Mouse (Mus musculus) MEL (cell line): ENCODE results near the gene Coasy.

Experiments
- BHLHE40 ChIP-seq: IDR thresholded peaks from 2 replicates; pipeline ENCODE4 v1.6.1; 2012; ENCODE audit warnings: low read depth, mild to moderate bottlenecking, inconsistent platforms, low read length, improper control_type of control experiment, borderline replicate concordance
- CTCF ChIP-seq, 3 experiments: IDR thresholded peaks in 2 of 3; conservative IDR thresholded peaks in 1 of 3; 2 replicates each; pipeline ENCODE4 v1.5.1; 2011 to 2012; ENCODE audit warnings: low read length in 3 of 3, low read depth in 2 of 3, mild to moderate bottlenecking in 2 of 3, improper control_type of control experiment in 1 of 3, inconsistent platforms in 1 of 3, mixed read lengths in 1 of 3, moderate library complexity in 1 of 3; ENCODE audit not compliant: control insufficient read depth in 1 of 3, insufficient read depth in 1 of 3, poor library complexity in 1 of 3, severe bottlenecking in 1 of 3
- EP300 ChIP-seq, 2 experiments: IDR thresholded peaks; 2 replicates each; pipeline ENCODE4 v1.6.1; 2011; ENCODE audit warnings: improper control_type of control experiment in 2 of 2, low read length in 2 of 2, low read depth in 1 of 2, mild to moderate bottlenecking in 1 of 2
- MAFK ChIP-seq: IDR thresholded peaks from 2 replicates; pipeline ENCODE4 v1.6.1; 2011; ENCODE audit warnings: low read depth, mild to moderate bottlenecking, low read length, improper control_type of control experiment, borderline replicate concordance
- MXI1 ChIP-seq: IDR thresholded peaks from 2 replicates; pipeline ENCODE4 v1.6.1; 2011; ENCODE audit warnings: mild to moderate bottlenecking, low read depth, low read length, improper control_type of control experiment
- POLR2A ChIP-seq, 2 experiments: IDR thresholded peaks; 2 replicates each; pipeline ENCODE4 v1.6.1; 2011 to 2012; ENCODE audit warnings: low read length in 2 of 2, mild to moderate bottlenecking in 2 of 2, control low read depth in 1 of 2, improper control_type of control experiment in 1 of 2, low read depth in 1 of 2, moderate library complexity in 1 of 2; ENCODE audit not compliant: control insufficient read depth in 1 of 2, insufficient read depth in 1 of 2, poor library complexity in 1 of 2
- RAD21 ChIP-seq: IDR thresholded peaks from 2 replicates; pipeline ENCODE4 v1.6.1; 2011; ENCODE audit warnings: mild to moderate bottlenecking, low read depth, low read length, improper control_type of control experiment
- RCOR1 ChIP-seq: IDR thresholded peaks from 2 replicates; pipeline ENCODE4 v1.6.1; 2012; ENCODE audit warnings: low read depth, mild to moderate bottlenecking, inconsistent platforms, low read length, improper control_type of control experiment
- TCF12 ChIP-seq: IDR thresholded peaks from 2 replicates; pipeline ENCODE4 v1.6.1; 2014; ENCODE audit warnings: low read depth, mild to moderate bottlenecking, inconsistent platforms, low read length, improper control_type of control experiment, moderate library complexity
- ZMIZ1 ChIP-seq: IDR thresholded peaks from 2 replicates; pipeline ENCODE4 v1.6.1; 2012; ENCODE audit warnings: low read depth, mild to moderate bottlenecking, inconsistent platforms, low read length, improper control_type of control experiment, moderate library complexity

DNA sequence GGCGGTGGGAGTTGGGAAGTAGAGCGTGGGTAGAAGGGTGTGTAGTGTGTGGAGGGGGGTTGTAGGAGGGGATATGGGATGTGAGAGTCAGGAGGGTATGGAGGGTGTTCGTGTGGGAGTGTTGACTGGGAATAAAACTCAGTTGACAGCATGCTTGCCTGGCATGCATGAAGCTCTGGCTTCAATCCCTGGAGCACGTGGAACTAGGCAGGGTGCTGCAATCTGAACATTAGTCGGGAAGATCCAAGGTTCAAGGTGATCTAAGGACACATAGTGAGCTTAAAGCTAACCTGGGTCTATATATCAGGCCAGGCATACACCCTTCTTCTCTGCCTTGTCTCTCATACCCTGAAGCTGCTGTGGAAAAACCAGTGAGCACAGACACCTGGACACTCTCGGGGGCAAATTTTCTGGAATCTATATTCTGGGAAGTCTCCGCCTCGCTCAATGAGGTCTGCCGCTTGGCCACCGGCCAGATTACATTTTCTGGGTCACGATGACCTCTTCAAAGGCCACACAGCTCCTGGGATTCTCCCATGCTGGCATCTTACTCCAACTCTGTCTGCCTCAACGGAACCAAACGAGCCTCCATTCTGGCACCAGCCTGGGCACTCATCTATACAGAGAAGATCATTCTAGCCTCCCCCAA, 52.0 kb downstream of the Coasy start:
- TF ChIP-seq RCOR1 (no peak), EP300 (IDR thresholded peaks at IDR 0.05; ENCODE audit: low read depth in 1 of 2, low read length in 2 of 2) (no peak), TCF12 (no peak), CTCF (IDR thresholded peaks at IDR 0.05 in 2 of 3, conservative IDR thresholded peaks at IDR 0.05 in 1 of 3; ENCODE audit: control insufficient read depth in 1 of 3, insufficient read depth in 1 of 3, low read depth in 2 of 3, low read length in 3 of 3, poor library complexity in 1 of 3, severe bottlenecking in 1 of 3) (no peak), POLR2A (IDR thresholded peaks at IDR 0.05; ENCODE audit: control insufficient read depth in 1 of 2, insufficient read depth in 1 of 2, low read depth in 1 of 2, low read length in 2 of 2, poor library complexity in 1 of 2) (no peak), BHLHE40 (no peak), RAD21 (no peak), MXI1 (no peak), ZMIZ1 (no peak), MAFK (no peak)
